Mouse (Mus musculus) right cerebral cortex, postnatal 10 days (tissue): ENCODE results near the gene Gucy1b2.

ENCODE experiments used
- DNase-seq, 2 experiments: peaks; one replicate each; pipeline ENCODE4 v3.0.0; 2021; ENCODE audit warnings: low spot score in 2 of 2

Gene Gucy1b2

GRCm38 (mm10) chr14:62374001-62374400 is 82.1 kb downstream of the Gucy1b2 start:
- no peak for DNase-seq

DNA sequence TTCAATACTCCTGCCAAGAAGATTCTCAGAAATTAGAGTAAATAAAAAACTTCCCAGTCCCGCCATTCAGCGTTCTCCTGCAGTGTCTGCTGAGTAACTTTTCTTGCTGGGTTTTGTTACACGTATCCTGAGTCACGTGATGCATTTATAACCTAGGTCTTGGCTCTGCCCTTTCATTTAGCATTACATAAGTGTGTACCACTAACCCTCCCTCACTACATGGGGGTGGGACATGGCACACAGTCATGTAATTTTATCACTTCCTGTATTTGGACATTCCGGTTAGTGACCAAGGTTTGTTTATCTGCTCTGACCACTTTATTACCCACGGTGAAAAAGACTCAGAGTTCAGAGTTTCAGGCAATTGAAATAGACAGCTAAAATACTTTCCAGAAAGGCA is 85.3 kb downstream of the Gucy1b2 start:
- no peak for DNase-seq

- DNase-seq = no peak
These were observed 92.3 kb downstream of the Gucy1b2 start for GRCm38 (mm10) chr14:62363774-62364173.

DNA sequence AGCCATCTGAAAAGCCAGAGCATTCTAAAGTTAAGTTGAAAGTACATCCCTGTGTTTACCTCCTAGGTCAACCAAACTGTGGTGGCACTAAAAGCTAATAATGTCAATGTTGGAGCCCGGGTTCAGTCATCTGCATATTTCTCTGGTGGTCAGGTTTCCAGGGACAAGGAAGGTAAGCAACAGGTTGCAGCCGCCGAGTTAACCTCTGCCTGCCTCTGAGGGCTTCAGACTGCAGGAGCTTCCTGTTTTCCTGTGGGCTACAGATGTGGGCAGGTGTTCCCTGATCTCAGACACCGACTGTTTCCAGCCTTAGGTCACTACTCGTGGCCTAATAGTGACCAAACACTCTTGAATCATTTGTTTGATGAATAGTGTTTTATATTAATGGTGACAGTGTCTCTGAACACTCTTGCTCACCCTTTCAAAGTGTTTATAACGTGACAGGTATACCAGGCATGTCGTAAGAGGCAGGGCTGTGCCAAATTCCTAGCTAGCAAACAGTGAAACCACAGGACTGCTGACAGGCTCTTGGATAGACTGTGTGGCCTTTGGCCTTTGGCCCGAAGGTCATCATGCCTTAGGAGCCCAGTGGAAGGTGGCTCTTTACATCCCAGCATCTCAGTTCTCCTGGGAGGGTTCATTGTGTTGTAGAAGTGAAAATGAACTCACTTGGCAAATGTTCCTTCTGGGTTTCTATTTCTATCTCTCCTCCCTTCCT is 94.7 kb downstream of the Gucy1b2 start:
- no peak for DNase-seq

- no peak for DNase-seq
These were observed 100.9 kb downstream of the Gucy1b2 start for GRCm38 (mm10) chr14:62355201-62355600.

DNA sequence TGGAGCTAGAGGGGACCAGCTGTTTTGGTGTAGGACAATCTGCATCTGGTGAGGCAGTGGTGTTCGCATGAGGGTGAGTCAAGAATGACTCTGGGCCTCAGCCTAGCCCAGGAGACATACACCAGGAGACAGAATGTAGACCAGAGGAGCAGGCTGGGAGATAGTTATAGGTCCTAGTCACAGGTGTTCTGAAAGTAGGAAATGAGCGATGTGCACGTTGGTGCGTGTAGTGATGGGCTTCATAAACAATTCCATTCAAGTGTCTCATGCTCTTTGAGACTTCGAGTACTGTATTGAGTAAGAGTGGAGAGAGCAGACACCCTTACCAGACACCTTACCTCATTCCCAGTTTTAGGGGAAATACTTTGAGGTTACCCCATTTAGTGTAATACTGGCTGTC is 102.3 kb downstream of the Gucy1b2 start:
- no peak for DNase-seq

DNA sequence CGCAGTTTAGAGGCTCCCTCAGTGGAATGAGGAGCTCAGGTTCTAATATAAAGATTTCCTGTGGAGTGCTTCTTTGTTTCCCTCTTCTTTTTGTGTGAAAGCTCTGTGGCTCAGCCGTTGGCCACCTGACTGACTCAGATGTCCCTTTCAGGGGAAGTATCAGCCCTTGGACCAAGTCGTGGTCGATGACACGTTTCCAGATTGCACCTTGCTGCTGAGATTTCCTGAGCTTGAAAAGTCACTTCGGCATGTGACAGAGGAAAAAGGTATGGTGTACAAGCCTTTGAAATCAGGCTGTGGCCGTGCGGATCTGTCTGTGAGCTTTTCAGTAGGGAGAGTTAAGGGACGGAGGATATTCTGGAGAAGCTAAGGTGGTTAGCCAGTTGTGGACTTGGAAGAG is 102.7 kb downstream of the Gucy1b2 start:
- DNase-seq = no peak

- DNase-seq = no peak
These were observed 105.2 kb downstream of the Gucy1b2 start for GRCm38 (mm10) chr14:62350890-62351289.

DNA sequence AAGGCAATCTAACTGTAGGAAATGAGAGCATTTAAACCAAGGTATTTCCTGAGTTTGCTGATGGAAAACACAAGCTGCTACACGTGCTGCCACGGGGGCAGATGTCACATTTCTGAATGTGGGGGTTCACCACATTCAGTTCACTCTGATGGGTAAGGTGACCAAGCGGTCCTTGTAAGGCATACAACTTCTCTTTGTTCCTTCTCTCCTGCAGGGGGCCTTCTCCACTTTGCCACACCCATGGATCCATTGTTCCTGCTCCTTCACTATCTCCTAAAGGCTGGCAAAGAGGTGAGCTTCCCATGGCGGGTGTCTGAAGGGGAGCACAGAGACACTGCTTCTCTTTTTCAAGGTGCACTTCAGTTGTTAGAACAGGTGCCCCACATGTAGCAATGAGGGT is 105.9 kb downstream of the Gucy1b2 start:
- no peak for DNase-seq

- DNase-seq = no peak
These were observed 106.3 kb downstream of the Gucy1b2 start for GRCm38 (mm10) chr14:62349786-62350185.

DNA sequence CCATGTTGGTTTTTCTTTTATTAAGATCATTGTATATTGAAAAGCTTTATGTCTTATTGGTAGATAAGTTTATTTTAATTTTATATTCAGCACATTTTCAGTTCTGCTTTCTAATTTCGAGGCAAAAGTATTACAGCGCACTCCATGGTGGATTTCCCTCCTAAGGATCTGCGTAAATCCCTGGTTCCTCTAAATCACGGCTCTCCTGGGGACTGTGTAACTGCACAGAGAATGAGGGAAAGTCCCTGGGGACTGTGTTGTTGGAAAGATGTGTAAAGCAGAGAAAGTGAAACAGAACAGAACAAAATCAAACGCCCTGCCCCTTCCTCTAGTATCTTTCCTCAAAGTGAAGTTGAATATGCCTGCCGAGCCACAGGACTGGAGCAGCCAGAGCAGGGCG is 109.0 kb downstream of the Gucy1b2 start:
- no peak for DNase-seq

- DNase-seq = no peak
These were observed 109.5 kb downstream of the Gucy1b2 start for GRCm38 (mm10) chr14:62346570-62346969.
